Mouse (Mus musculus): ENCODE measurements at regions not wholly inside any gene's neighbourhood (a gene's known extent, or its start where the extent isn't known, plus 50 kb on each side); places are given as distances from the start of the nearest gene placed in this dataset.
"Not testable (repeated sequence)": the region's sequence is repeated elsewhere in the genome, so short reads cannot be mapped to it uniquely, and the experiment has no call there.

GRCm38 (mm10) chr2:18617520-18617919, 54.7 kb upstream of the Commd3 start:
- DNase-seq (ENCODE audit: low read depth, low spot score): no peak

GRCm38 (mm10) chr2:18609868-18610185, 62.4 kb upstream of the Commd3 start:
- no peak for DNase-seq (ENCODE audit: low read depth, low spot score)

- no peak for DNase-seq (ENCODE audit: low read depth, low spot score)
Measured at GRCm38 (mm10) chr2:18609075-18609867, 62.9 kb upstream of the Commd3 start.

GRCm38 (mm10) chr2:18608260-18609074, 63.7 kb upstream of the Commd3 start:
- DNase-seq (ENCODE audit: low read depth, low spot score): no peak

GRCm38 (mm10) chr2:18607586-18608259, 64.5 kb upstream of the Commd3 start:
- no peak for DNase-seq (ENCODE audit: low read depth, low spot score)

GRCm38 (mm10) chr2:18607088-18607487, 65.1 kb upstream of the Commd3 start:
- DNase-seq (ENCODE audit: low read depth, low spot score): no peak

- no peak for DNase-seq (ENCODE audit: low read depth, low spot score)
Measured at GRCm38 (mm10) chr2:18592221-18592620, 80.0 kb upstream of the Commd3 start.

- no peak for DNase-seq (ENCODE audit: low read depth, low spot score)
Measured at GRCm38 (mm10) chr2:18588232-18588631, 84.0 kb upstream of the Commd3 start.

GRCm38 (mm10) chr2:18587746-18588231, 84.4 kb upstream of the Commd3 start:
- DNase-seq (ENCODE audit: low read depth, low spot score): no peak

GRCm38 (mm10) chr2:18586925-18587724, 85.1 kb upstream of the Commd3 start:
- DNase-seq (ENCODE audit: low read depth, low spot score): peak; percentile 81

GRCm38 (mm10) chr2:18585564-18586336, 86.4 kb upstream of the Commd3 start:
- DNase-seq (ENCODE audit: low read depth, low spot score): no peak

GRCm38 (mm10) chr2:18558133-18558532, 114.1 kb upstream of the Commd3 start:
- no peak for DNase-seq (ENCODE audit: low read depth, low spot score)

GRCm38 (mm10) chr2:18547964-18548643, 124.1 kb upstream of the Commd3 start:
- DNase-seq (ENCODE audit: low read depth, low spot score): no peak

GRCm38 (mm10) chr2:18524387-18524786, 131.8 kb upstream of the Dnajc1 start:
- DNase-seq (ENCODE audit: low read depth, low spot score): no peak

GRCm38 (mm10) chr2:18523911-18524310, 131.3 kb upstream of the Dnajc1 start:
- DNase-seq (ENCODE audit: low read depth, low spot score): no peak

- DNase-seq (ENCODE audit: low read depth, low spot score): no peak
Measured at GRCm38 (mm10) chr2:18513435-18513834, 120.8 kb upstream of the Dnajc1 start.

GRCm38 (mm10) chr2:18509317-18509716, 116.7 kb upstream of the Dnajc1 start:
- no peak for DNase-seq (ENCODE audit: low read depth, low spot score)

GRCm38 (mm10) chr2:18473361-18473771, 80.7 kb upstream of the Dnajc1 start:
- no peak for DNase-seq (ENCODE audit: low read depth, low spot score)

- no peak for DNase-seq (ENCODE audit: low read depth, low spot score)
Measured at GRCm38 (mm10) chr2:18460901-18461300, 68.3 kb upstream of the Dnajc1 start.

GRCm38 (mm10) chr2:18460281-18460680, 67.7 kb upstream of the Dnajc1 start:
- not testable (repeated sequence) for DNase-seq (ENCODE audit: low read depth, low spot score)
